Mouse (Mus musculus) thymus, adult 2 months (tissue): ENCODE results near the gene Ythdc1. TPM values are rescaled to one million over a fixed set of nuclear protein-coding genes. Genes with fewer than 3 reads are reported as not detected.

Experiments used
- DNase-seq: peaks from one replicate; pipeline ENCODE4 v3.0.0; 2021
- H3K27ac ChIP-seq: fragments of 200-500 bp; 2 replicates; pipeline ENCODE4 v1.5.1; 2012; ENCODE audit warnings: low read length, control low read depth; ENCODE audit not compliant: control insufficient read depth, insufficient read depth
- H3K27me3 ChIP-seq: fragments of 200-500 bp; 2 replicates; pipeline ENCODE4 v1.6.1; 2012; ENCODE audit warnings: mild to moderate bottlenecking, low read length, moderate library complexity, mixed read lengths; ENCODE audit not compliant: control insufficient read depth, insufficient read depth
- H3K36me3 ChIP-seq: fragments of 200-500 bp; 2 replicates; pipeline ENCODE4 v1.6.1; 2012; ENCODE audit warnings: mild to moderate bottlenecking, low read length, moderate library complexity; ENCODE audit not compliant: control insufficient read depth, insufficient read depth
- H3K4me1 ChIP-seq: fragments of 200-500 bp; replicated peaks from 2 replicates; pipeline ENCODE4 v1.6.1; 2012; ENCODE audit warnings: low read length; ENCODE audit not compliant: control insufficient read depth, insufficient read depth
- H3K4me3 ChIP-seq: fragments of 200-500 bp; 2 replicates; pipeline ENCODE4 v1.5.1; 2012; ENCODE audit warnings: mild to moderate bottlenecking, low read length, control low read depth, moderate library complexity; ENCODE audit not compliant: control insufficient read depth, insufficient read depth
- CTCF ChIP-seq: fragments of 200-500 bp; IDR thresholded peaks from 2 replicates; pipeline ENCODE4 v1.5.1; 2012; ENCODE audit warnings: mild to moderate bottlenecking, control low read depth, low read length, moderate library complexity, borderline replicate concordance; ENCODE audit not compliant: control insufficient read depth, poor library complexity, insufficient read depth; ENCODE audit errors: extremely low read depth
- POLR2A ChIP-seq: fragments of 200-500 bp; IDR thresholded peaks from 2 replicates; pipeline ENCODE4 v1.6.1; 2012; ENCODE audit warnings: mild to moderate bottlenecking, low read length, control low read depth, moderate library complexity; ENCODE audit not compliant: control insufficient read depth, poor library complexity, insufficient read depth; ENCODE audit errors: extremely low read depth
- WGBS: fragments of 180-500 bp; shearing (Covaris S2); methylation state at CpG from one replicate; pipeline ENCODE4 v1.1.7; 2018; 5-methylcytosine and 5-hydroxymethylcytosine counted together
- polyA plus RNA-seq: library from polyadenylated mRNA; depleted of rRNA; stranded (reverse); fragments of >200 nt; gene quantifications from 2 replicates; pipeline ENCODE4 v1.2.3, GENCODE M21; 2012; rRNA removed

Ythdc1 gene
- polyA plus RNA-seq, 1 experiment: 36.2 TPM

DNA sequence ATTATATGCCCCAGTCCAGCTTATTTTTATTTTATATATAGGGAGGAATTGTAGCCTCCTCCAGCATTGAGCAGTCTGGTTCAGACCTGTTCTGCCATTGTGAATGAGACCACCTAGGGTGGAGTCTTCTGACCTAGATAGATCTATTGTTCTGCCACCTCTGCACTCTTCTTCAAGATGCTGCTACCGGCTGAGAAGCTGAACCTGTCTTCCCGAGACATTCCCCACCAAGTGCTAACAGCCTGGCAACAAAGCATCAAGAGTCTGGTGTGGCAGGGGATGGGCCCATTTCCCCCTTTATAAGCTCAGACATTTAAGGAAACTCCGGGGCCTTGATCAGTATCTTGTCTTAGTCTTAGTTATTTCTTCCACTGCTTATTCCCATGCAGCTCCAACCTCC, 54.3 kb downstream of the Ythdc1 start:
- TF ChIP-seq CTCF (no peak), POLR2A (no peak)
- Histone ChIP-seq H3K27ac (no peak overlapping the region), H3K36me3 (no peaks in the 10 kb centered on the region), H3K27me3 (no peaks in the 10 kb centered on the region), H3K4me1 (no peaks in the 10 kb centered on the region), H3K4me3 (no peak overlapping the region)
- DNase-seq: no peak
- 64% methylated on average over 3 of the region's 3 CpGs for WGBS

DNA sequence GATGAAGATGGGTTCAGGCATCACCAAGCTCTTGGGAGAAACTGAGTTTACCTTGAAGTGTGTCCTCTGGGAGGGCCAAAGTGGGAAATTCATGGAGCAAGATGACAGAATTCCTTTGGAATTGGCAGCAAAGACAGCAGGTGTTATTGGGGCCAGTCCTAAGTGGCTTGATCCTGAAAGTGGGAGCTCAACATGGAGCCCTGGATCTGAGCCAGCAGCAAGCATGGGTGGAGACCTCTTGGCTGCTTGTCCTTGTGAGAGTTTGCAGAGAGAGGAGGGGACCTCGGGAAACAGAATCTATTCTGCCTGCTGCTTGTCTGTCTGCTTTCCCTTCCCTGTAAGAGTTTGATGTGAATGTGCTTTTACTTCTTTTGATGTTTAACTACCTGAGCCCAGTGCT, 67.9 kb downstream of the Ythdc1 start:
- TF ChIP-seq POLR2A (no peak), CTCF (no peak)
- Histone ChIP-seq H3K4me3 (no peak overlapping the region), H3K4me1 (no peaks in the 10 kb centered on the region), H3K27me3 (no peaks in the 10 kb centered on the region), H3K36me3 (no peaks in the 10 kb centered on the region), H3K27ac (no peak overlapping the region)
- WGBS: 65% methylated on average over 1 of the region's 1 CpGs
- no peak for DNase-seq

Other genes with a start within 250 kb of the Ythdc1 start
- gene Tmprss11f, start 171.8 kb upstream of the Ythdc1 start, polyA plus RNA-seq: not detected in 2 replicates
- 0.03 TPM in 1 of 2 replicates, not detected in the other for gene Tmprss11b, start 127.9 kb upstream of the Ythdc1 start, polyA plus RNA-seq
- not detected in 2 replicates for gene Tmprss11e, start 58.4 kb upstream of the Ythdc1 start, polyA plus RNA-seq
- 0.09 and 0.38 TPM in 2 replicates for gene Ugt2b34, start 102.7 kb downstream of the Ythdc1 start, polyA plus RNA-seq
- gene Ugt2b1, start 122.3 kb downstream of the Ythdc1 start, polyA plus RNA-seq: 0.14 TPM in 1 of 2 replicates, not detected in the other
- 0.04 TPM in 1 of 2 replicates, not detected in the other for gene Ugt2b35, start 196.6 kb downstream of the Ythdc1 start, polyA plus RNA-seq